Mouse (Mus musculus): Measurements from ENCODE around the gene Pde7b. TPM values are rescaled to one million over a fixed set of nuclear protein-coding genes. Genes with fewer than 3 reads are reported as not detected.

The Pde7b gene
- total and polyA plus RNA-seq, 3 experiments: 0.22 TPM; not detected in 2

DNA sequence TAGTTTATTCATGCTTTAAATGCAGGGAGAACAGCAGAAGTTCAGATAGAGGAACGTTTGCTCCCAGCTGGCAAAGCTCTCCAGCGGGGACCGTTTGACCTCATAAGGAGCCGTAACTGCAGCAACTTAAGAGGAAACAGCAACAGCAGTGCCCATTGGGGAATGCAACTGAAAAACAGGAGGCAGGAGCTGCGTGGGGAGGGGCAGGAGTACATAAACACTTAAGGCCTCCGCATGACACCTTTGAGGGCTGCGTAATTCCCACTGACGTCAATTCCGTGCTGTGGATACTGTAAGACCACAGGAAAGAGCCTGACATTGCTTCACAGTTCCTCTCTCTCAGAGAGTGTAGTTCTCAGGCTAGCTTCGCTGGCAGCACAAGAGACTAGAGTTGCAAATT lies 219.4 kb downstream of the Pde7b start:
- TF ChIP-seq TAL1 (conservative IDR thresholded peaks at IDR 0.05; ENCODE audit: low read depth, low read length): no peak
- TF ChIP-seq GATA1 (IDR thresholded peaks at IDR 0.05; ENCODE audit: borderline replicate concordance, low read length): no peak
- no peak for TF ChIP-seq POLR2AphosphoS5 (IDR thresholded peaks at IDR 0.05; ENCODE audit: insufficient replicate concordance, low read depth, low read length)
- TF ChIP-seq CTCF (IDR thresholded peaks at IDR 0.05; ENCODE audit: low read depth, low read length): no peak
- no peak for TF ChIP-seq GATA2 (IDR thresholded peaks at IDR 0.05; ENCODE audit: borderline replicate concordance, low read depth, low read length)
- Histone ChIP-seq H3K4me1 (ENCODE audit: insufficient read depth, low read depth, low read length) (no peaks in the 10 kb centered on the region), H3K36me3 (replicated peaks) (no peaks in the 10 kb centered on the region), H3K27me3 (ENCODE audit: insufficient read depth, low read length) (peaks cover 3% of the 10 kb centered on the region), H3K4me3 (ENCODE audit: low read depth, low read length) (no peak overlapping the region), H3K9me3 (replicated peaks) (no peaks in the 10 kb centered on the region)
- ATAC-seq (ENCODE audit: extremely low read depth, insufficient number of reproducible peaks, low FRiP score, poor library complexity, severe bottlenecking) (no peak), DNase-seq (ENCODE audit: low spot score) (no peak)

DNA sequence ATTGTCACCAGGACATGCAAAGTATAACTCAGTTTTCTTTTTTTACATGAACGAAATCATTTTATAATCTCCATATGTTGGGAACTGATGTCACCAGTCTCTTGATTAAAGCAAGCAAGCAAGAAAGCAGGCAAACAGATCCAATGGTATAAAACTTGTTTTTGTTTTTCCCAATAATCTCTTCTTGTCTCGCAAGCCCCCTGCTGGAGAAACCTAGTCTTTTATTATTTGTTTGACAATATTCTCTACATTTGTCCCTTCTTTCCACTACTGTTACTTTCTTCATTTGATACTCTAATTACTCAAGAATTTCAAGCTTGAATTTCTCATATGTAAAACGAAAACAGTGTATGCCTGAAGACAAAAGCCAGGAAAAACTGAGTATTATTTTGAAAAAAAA lies 220.1 kb downstream of the Pde7b start:
- peaks cover 3% of the 10 kb centered on the region for H3K27me3 ChIP-seq (ENCODE audit: insufficient read depth, low read length)
- no peak overlapping the region for H3K4me3 ChIP-seq (ENCODE audit: low read depth, low read length)
- TF ChIP-seq GATA1 (IDR thresholded peaks at IDR 0.05; ENCODE audit: borderline replicate concordance, low read length): no peak
- TF ChIP-seq GATA2 (IDR thresholded peaks at IDR 0.05; ENCODE audit: borderline replicate concordance, low read depth, low read length): no peak
- no peak for TF ChIP-seq CTCF (IDR thresholded peaks at IDR 0.05; ENCODE audit: low read depth, low read length)
- no peak for TF ChIP-seq TAL1 (conservative IDR thresholded peaks at IDR 0.05; ENCODE audit: low read depth, low read length)
- no peak for TF ChIP-seq POLR2AphosphoS5 (IDR thresholded peaks at IDR 0.05; ENCODE audit: insufficient replicate concordance, low read depth, low read length)
- no peaks in the 10 kb centered on the region for H3K36me3 ChIP-seq (replicated peaks)
- no peak for ATAC-seq (ENCODE audit: extremely low read depth, insufficient number of reproducible peaks, low FRiP score, poor library complexity, severe bottlenecking)
- H3K9me3 ChIP-seq (replicated peaks): no peaks in the 10 kb centered on the region
- no peaks in the 10 kb centered on the region for H3K4me1 ChIP-seq (ENCODE audit: insufficient read depth, low read depth, low read length)
- DNase-seq (ENCODE audit: low spot score): no peak

DNA sequence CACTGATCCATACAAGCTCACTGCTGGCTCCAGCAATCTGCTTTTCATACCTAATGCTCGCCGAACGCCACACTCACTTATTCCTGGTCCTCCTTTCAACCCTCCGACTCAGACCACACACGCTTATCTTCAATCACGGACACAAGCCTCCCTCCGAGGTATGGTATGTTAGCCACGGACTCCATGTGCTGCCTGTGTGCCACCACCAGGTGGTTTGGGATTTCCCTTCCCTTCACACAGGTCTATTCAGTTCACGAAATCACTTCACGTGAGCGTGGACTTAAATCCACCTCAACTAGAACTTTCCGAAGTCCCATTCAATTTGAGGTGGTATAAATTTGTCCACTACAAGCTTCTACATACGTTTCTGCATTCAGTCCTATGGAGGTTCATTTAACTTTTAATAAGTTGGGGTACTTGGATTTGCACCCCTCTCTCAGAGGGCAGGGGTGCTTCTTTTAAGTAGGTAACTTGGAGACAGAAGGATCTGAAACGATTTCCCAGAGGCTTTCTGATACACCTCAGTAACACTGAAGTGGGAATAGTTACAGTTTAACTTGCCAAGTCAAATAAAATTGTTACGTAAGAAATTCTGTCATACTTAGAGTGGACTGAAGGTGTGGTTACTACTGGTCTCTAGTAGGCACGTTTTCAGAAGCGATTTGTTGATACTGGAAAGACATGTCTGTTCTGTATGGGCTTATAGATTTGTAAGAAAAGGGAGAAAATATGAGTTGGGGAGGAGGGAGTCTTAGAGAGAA lies 221.4 kb downstream of the Pde7b start:
- ATAC-seq (ENCODE audit: extremely low read depth, insufficient number of reproducible peaks, low FRiP score, poor library complexity, severe bottlenecking) (no peak), DNase-seq (ENCODE audit: low spot score) (no peak)

DNA sequence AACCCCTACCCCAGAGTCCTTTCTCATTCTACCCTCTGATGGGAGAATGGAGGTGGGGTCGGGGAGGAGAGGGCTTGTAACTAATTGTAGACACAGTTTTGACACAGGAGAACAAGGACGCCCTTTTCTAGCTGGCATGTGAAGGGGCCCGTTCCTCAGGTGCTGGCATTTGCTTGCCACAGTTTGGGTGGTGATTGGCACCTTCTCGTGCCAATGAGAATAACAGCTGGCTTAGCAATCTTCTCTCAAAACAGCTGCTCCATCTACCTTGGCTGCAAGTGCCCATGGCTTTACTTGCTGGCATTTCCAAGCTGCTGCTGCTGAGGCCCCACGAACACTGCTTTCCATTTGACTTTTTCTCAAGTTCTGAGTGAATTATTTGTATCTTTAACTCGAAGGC lies 223.7 kb downstream of the Pde7b start:
- H3K36me3 ChIP-seq (replicated peaks): no peaks in the 10 kb centered on the region
- peaks cover 6% of the 10 kb centered on the region for H3K27me3 ChIP-seq (ENCODE audit: insufficient read depth, low read length)
- TF ChIP-seq GATA1 (IDR thresholded peaks at IDR 0.05; ENCODE audit: borderline replicate concordance, low read length): no peak
- TF ChIP-seq POLR2AphosphoS5 (IDR thresholded peaks at IDR 0.05; ENCODE audit: insufficient replicate concordance, low read depth, low read length): no peak
- TF ChIP-seq GATA2 (IDR thresholded peaks at IDR 0.05; ENCODE audit: borderline replicate concordance, low read depth, low read length): no peak
- no peak for TF ChIP-seq TAL1 (conservative IDR thresholded peaks at IDR 0.05; ENCODE audit: low read depth, low read length)
- H3K4me3 ChIP-seq (ENCODE audit: low read depth, low read length): no peak overlapping the region
- H3K9me3 ChIP-seq (replicated peaks): no peaks in the 10 kb centered on the region
- DNase-seq (ENCODE audit: low spot score) (no peak), ATAC-seq (ENCODE audit: extremely low read depth, insufficient number of reproducible peaks, low FRiP score, poor library complexity, severe bottlenecking) (no peak)
- H3K4me1 ChIP-seq (ENCODE audit: insufficient read depth, low read depth, low read length): no peaks in the 10 kb centered on the region

More for the DNA sequence above, 221.4 kb downstream of the Pde7b start:
- no peaks in the 10 kb centered on the region for H3K4me1 ChIP-seq (ENCODE audit: insufficient read depth, low read depth, low read length)
- TF ChIP-seq POLR2AphosphoS5 (IDR thresholded peaks at IDR 0.05; ENCODE audit: insufficient replicate concordance, low read depth, low read length) (no peak), TAL1 (conservative IDR thresholded peaks at IDR 0.05; ENCODE audit: low read depth, low read length) (no peak), CTCF (IDR thresholded peaks at IDR 0.05; ENCODE audit: low read depth, low read length) (no peak), GATA2 (IDR thresholded peaks at IDR 0.05; ENCODE audit: borderline replicate concordance, low read depth, low read length) (no peak), GATA1 (IDR thresholded peaks at IDR 0.05; ENCODE audit: borderline replicate concordance, low read length) (no peak)
- no peaks in the 10 kb centered on the region for H3K9me3 ChIP-seq (replicated peaks)
- H3K36me3 ChIP-seq (replicated peaks): no peaks in the 10 kb centered on the region
- no peak overlapping the region for H3K4me3 ChIP-seq (ENCODE audit: low read depth, low read length)
- peaks cover 3% of the 10 kb centered on the region for H3K27me3 ChIP-seq (ENCODE audit: insufficient read depth, low read length)

DNA sequence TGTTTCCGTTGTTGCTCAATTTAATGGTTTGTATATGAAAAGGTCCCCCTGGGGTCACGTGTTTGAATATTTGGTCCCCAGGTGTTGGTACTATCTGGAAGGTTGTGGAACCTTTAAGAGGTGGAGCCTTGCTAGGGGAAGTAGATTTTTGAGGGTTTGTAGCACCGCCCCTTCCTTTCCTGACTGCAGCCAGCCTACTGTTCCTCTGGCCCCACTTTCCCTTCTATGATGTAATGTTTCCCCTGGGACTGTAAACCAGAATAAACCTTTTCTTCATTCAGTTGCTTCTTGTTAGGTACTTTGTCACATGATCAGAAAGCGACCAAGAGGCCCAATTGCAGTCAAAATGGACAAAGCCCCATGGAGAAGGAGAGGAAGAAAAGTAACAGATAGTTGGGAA lies 229.8 kb downstream of the Pde7b start:
- no peak for TF ChIP-seq GATA1 (IDR thresholded peaks at IDR 0.05; ENCODE audit: borderline replicate concordance, low read length)
- TF ChIP-seq POLR2AphosphoS5 (IDR thresholded peaks at IDR 0.05; ENCODE audit: insufficient replicate concordance, low read depth, low read length): no peak
- no peak for TF ChIP-seq TAL1 (conservative IDR thresholded peaks at IDR 0.05; ENCODE audit: low read depth, low read length)
- no peak for TF ChIP-seq GATA2 (IDR thresholded peaks at IDR 0.05; ENCODE audit: borderline replicate concordance, low read depth, low read length)
- TF ChIP-seq CTCF (IDR thresholded peaks at IDR 0.05; ENCODE audit: low read depth, low read length): no peak
- ATAC-seq (ENCODE audit: extremely low read depth, insufficient number of reproducible peaks, low FRiP score, poor library complexity, severe bottlenecking) (no peak), DNase-seq (ENCODE audit: low spot score) (no peak)
- Histone ChIP-seq H3K4me3 (ENCODE audit: low read depth, low read length) (no peak overlapping the region), H3K36me3 (replicated peaks) (no peaks in the 10 kb centered on the region), H3K9me3 (replicated peaks) (no peaks in the 10 kb centered on the region), H3K4me1 (ENCODE audit: insufficient read depth, low read depth, low read length) (peaks cover 2% of the 10 kb centered on the region), H3K27me3 (ENCODE audit: insufficient read depth, low read length) (peaks cover 3% of the 10 kb centered on the region; the same call in 1 of the 2 replicates)

DNA sequence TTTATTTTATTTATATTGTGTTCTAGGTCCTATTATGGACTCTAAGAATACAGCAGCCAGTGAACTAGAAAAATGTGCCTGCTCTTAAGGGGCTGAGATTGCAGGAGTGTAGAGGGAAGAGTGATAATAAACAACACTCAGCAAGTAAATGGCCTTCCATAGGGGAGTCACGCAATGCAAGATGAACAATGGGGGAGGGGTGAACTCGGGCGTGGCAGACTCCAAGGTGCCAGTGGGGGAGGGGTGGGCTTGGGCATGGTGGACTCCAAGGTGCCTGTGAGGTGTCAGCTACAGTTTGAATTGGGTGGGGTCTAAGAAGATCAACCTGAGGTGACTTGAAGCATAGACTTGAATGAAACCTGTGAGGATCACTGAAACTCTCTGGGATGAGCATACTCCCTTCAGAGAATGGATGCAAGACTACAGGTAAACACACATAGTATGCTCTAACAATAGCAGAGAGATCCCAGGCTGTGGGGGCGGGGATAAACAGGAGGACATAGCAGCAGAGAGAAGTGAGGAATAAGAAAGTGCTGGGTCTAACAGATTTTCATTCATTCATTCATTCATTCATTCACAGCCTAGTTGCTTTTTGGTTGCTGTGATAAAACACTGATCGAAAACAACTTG lies 230.9 kb downstream of the Pde7b start:
- peaks cover 2% of the 10 kb centered on the region for H3K4me1 ChIP-seq (ENCODE audit: insufficient read depth, low read depth, low read length)
- DNase-seq (ENCODE audit: low spot score): no peak
- H3K4me3 ChIP-seq (ENCODE audit: low read depth, low read length): no peak overlapping the region
- no peaks in the 10 kb centered on the region for H3K9me3 ChIP-seq (replicated peaks)
- no peak for ATAC-seq (ENCODE audit: extremely low read depth, insufficient number of reproducible peaks, low FRiP score, poor library complexity, severe bottlenecking)
- peaks cover 3% of the 10 kb centered on the region; the same call in 1 of the 2 replicates for H3K27me3 ChIP-seq (ENCODE audit: insufficient read depth, low read length)
- no peaks in the 10 kb centered on the region for H3K36me3 ChIP-seq (replicated peaks)
- no peak for TF ChIP-seq GATA2 (IDR thresholded peaks at IDR 0.05; ENCODE audit: borderline replicate concordance, low read depth, low read length)
- no peak for TF ChIP-seq GATA1 (IDR thresholded peaks at IDR 0.05; ENCODE audit: borderline replicate concordance, low read length)
- no peak for TF ChIP-seq POLR2AphosphoS5 (IDR thresholded peaks at IDR 0.05; ENCODE audit: insufficient replicate concordance, low read depth, low read length)
- no peak for TF ChIP-seq TAL1 (conservative IDR thresholded peaks at IDR 0.05; ENCODE audit: low read depth, low read length)
- TF ChIP-seq CTCF (IDR thresholded peaks at IDR 0.05; ENCODE audit: low read depth, low read length): no peak
